Mouse (Mus musculus): ENCODE measurements around the gene Gbp3. TPM values are rescaled to one million over a fixed set of nuclear protein-coding genes. Genes with fewer than 3 reads are reported as not detected.
A peak's percentile ranks its signal among the peaks of the same experiment; 100 is the strongest.

Gene Gbp3
- total and polyA plus RNA-seq, 2 experiments from 2014 or later, result 2.3 to 3.1 TPM

DNA sequence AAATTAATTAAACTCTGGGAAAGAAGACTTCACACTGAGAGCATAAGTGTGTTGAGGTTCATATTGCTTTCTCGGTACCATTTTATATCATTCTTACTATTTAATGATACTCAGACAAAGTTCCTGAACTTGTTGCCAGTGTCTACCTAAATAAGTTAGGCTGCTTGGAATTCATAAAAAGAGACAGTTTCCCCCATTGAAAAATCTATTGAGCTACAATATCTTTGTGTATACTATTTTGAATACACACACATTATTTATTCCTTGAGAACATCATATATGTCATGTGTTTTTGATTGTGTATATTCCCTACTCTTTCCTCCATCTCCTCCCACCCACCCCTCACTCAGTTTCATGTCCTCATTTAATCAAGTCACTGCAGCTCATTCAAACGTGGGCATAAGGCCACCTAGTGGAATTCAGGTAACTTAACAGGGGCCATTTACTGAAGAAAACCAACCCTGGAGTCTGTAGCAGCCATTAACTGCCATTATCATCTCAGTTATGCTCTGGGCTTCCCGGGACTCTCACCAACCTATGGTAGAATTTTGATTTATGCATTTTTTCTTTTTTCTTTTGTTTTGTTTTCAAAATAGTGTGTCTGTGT, 61.2 kb downstream of the Gbp3 start:
- Histone ChIP-seq H3K4me3 (ENCODE audit: low read depth, low read length) (0 out of 2 replicates have a peak overlapping the region, but pooled peaks have one; percentile 2), H3K4me1 (ENCODE audit: insufficient read depth, low read length) (no peaks in the 10 kb centered on the region), H3K27ac (ENCODE audit: low read depth, low read length) (no peak overlapping the region), H3K27me3 (ENCODE audit: insufficient read depth, low read length) (no peaks in the 10 kb centered on the region), H3K9ac (replicated peaks; ENCODE audit: low read length, poor library complexity, severe bottlenecking) (no peak overlapping the region), H3K36me3 (ENCODE audit: insufficient read depth, low read length) (no peaks in the 10 kb centered on the region), H3K9me3 (ENCODE audit: low read length) (no peaks in the 10 kb centered on the region), H3K4me2 (ENCODE audit: low read depth, low read length, poor library complexity, severe bottlenecking) (0 out of 2 replicates have a peak overlapping the region, but pooled peaks have one; percentile 2)
- ATAC-seq (ENCODE audit: low FRiP score) (no peak), DNase-seq (ENCODE audit: low spot score) (peak; percentile 7)
- TF ChIP-seq CTCF (IDR thresholded peaks at IDR 0.05), result peak; percentile 57
- WGBS, result 60% methylated on average over 3 of the region's 3 CpGs

Other genes starting within 250 kb of the Gbp3 start
- 28.1 and 29.1 TPM in 2 replicates for gene Pdlim5, start 164.3 kb upstream of the Gbp3 start, total RNA-seq (2014; rRNA removed)
- gene Pdlim5, start 164.3 kb upstream of the Gbp3 start, polyA plus RNA-seq (2015; fragmentation: Nextera tagmentation; extraction: Ambion mirVana), result 12.6 and 13.7 TPM in 2 replicates
- gene Gbp5, start 66.0 kb upstream of the Gbp3 start, total RNA-seq (2014; rRNA removed), result 0.19 and 1.0 TPM in 2 replicates
- gene Gbp5, start 66.0 kb upstream of the Gbp3 start, polyA plus RNA-seq (2015; fragmentation: Nextera tagmentation; extraction: Ambion mirVana), result 0.23 and 0.39 TPM in 2 replicates
- 2.5 and 2.8 TPM in 2 replicates for gene Gbp7, start 29.7 kb upstream of the Gbp3 start, total RNA-seq (2014; rRNA removed)
- 3.0 and 3.1 TPM in 2 replicates for gene Gbp7, start 29.7 kb upstream of the Gbp3 start, polyA plus RNA-seq (2015; fragmentation: Nextera tagmentation; extraction: Ambion mirVana)
- not detected in 2 replicates for gene Gbp2b, start 34.8 kb downstream of the Gbp3 start, total RNA-seq (2014; rRNA removed)
- gene Gbp2b, start 34.8 kb downstream of the Gbp3 start, polyA plus RNA-seq (2015; fragmentation: Nextera tagmentation; extraction: Ambion mirVana), result not detected in 2 replicates
- 0.71 and 3.4 TPM in 2 replicates for gene Gbp2, start 60.6 kb downstream of the Gbp3 start, total RNA-seq (2014; rRNA removed)
- gene Gbp2, start 60.6 kb downstream of the Gbp3 start, polyA plus RNA-seq (2015; fragmentation: Nextera tagmentation; extraction: Ambion mirVana), result 1.1 and 1.3 TPM in 2 replicates
- gene Kyat3, start 141.0 kb downstream of the Gbp3 start, total RNA-seq (2014; rRNA removed), result 3.1 and 4.7 TPM in 2 replicates
- 5.1 and 5.6 TPM in 2 replicates for gene Kyat3, start 141.0 kb downstream of the Gbp3 start, polyA plus RNA-seq (2015; fragmentation: Nextera tagmentation; extraction: Ambion mirVana)
- 29.5 and 38.7 TPM in 2 replicates for gene Gtf2b, start 205.0 kb downstream of the Gbp3 start, total RNA-seq (2014; rRNA removed)
- 45.6 and 51.2 TPM in 2 replicates for gene Gtf2b, start 205.0 kb downstream of the Gbp3 start, polyA plus RNA-seq (2015; fragmentation: Nextera tagmentation; extraction: Ambion mirVana)

Data from midbrain, postnatal 0 days (tissue).